Mouse (Mus musculus) lung, adult 2 months (tissue): Measurements from ENCODE around the gene Gpr3.

Experiments used
- CTCF ChIP-seq: fragments of 200-500 bp; IDR thresholded peaks from 2 replicates; pipeline ENCODE4 v1.5.1; 2011; ENCODE audit warnings: mild to moderate bottlenecking, low read length, control low read depth; ENCODE audit not compliant: insufficient read depth
- POLR2A ChIP-seq: fragments of 200-500 bp; IDR thresholded peaks from 2 replicates; pipeline ENCODE4 v1.6.1; 2011; ENCODE audit warnings: low read depth, mild to moderate bottlenecking, control low read depth, low read length, borderline replicate concordance; ENCODE audit errors: extremely low read depth

DNA sequence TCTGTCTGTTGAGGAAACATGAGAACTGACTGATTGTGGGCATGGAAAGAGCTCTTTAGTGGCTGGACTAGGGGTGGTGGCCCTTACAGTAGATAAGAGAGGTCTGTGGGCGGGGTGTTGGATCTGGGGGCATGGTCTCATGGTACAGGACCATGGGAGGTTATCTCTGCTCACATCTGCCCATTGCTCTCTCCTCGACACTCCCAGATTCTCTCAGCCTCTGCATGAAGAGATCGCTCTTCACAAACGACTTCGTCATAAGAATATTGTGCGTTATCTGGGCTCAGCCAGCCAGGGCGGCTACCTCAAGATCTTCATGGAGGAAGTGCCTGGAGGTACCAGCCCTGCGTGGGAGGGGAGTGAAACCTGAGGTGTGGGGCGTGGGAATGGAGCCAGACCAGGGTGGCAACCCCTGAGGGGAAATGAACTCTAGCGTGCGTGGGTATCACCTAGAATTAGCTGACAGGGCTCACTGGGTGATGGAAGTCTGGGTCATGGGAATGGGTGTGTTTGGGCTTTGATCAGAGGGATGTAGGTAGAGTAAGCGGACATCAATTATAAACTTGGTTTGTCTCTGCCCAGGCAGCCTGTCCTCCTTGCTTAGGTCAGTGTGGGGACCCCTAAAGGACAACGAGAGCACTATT is 35.6 kb upstream of the Gpr3 start:
- TF ChIP-seq POLR2A (no peak), CTCF (no peak)
